Mouse (Mus musculus) midbrain, embryonic 12.5 days (tissue): ENCODE data around the gene Hspb2. TPM values are rescaled to one million over a fixed set of nuclear protein-coding genes. Genes with fewer than 3 reads are reported as not detected.

Experiments
- ATAC-seq: fragments of 200-750 bp; cut with Nextera tagmentation; 2 replicates; pipeline ENCODE4 v1.8.0; 2017; ENCODE audit warnings: low read depth, moderate TSS enrichment, moderate library complexity; ENCODE audit not compliant: low FRiP score
- H3K27ac ChIP-seq: fragments of 300-500 bp; sonication (generic); replicated peaks from 2 replicates; pipeline ENCODE4 v1.5.1; 2016; ENCODE audit warnings: mild to moderate bottlenecking
- H3K27me3 ChIP-seq: fragments of 300-500 bp; sonication (generic); 2 replicates; pipeline ENCODE4 v1.6.1; 2016; ENCODE audit warnings: mild to moderate bottlenecking
- H3K36me3 ChIP-seq: fragments of 300-500 bp; sonication (generic); 2 replicates; pipeline ENCODE4 v1.6.1; 2016
- H3K4me1 ChIP-seq: fragments of 300-500 bp; sonication (generic); 2 replicates; pipeline ENCODE4 v1.6.1; 2016
- H3K4me2 ChIP-seq: fragments of 300-500 bp; sonication (generic); replicated peaks from 2 replicates; pipeline ENCODE4 v1.6.1; 2016; ENCODE audit warnings: mild to moderate bottlenecking, moderate library complexity
- H3K4me3 ChIP-seq: fragments of 300-500 bp; sonication (generic); 2 replicates; pipeline ENCODE4 v1.5.1; 2016; ENCODE audit warnings: mild to moderate bottlenecking
- H3K9ac ChIP-seq: fragments of 300-500 bp; sonication (generic); replicated peaks from 2 replicates; pipeline ENCODE4 v1.6.1; 2016; ENCODE audit warnings: mild to moderate bottlenecking, moderate library complexity
- H3K9me3 ChIP-seq: fragments of 300-500 bp; sonication (generic); 2 replicates; pipeline ENCODE4 v1.6.1; 2016; ENCODE audit warnings: mild to moderate bottlenecking
- WGBS: fragments of 180-500 bp; shearing (Covaris S2); methylation state at CpG from one replicate; pipeline ENCODE4 v1.1.7; 2016; 5-methylcytosine and 5-hydroxymethylcytosine counted together
- polyA plus RNA-seq: library from polyadenylated mRNA; unstranded; fragments of >200 nt; fragmentation: Nextera tagmentation; extraction: Ambion mirVana; gene quantifications from 2 replicates; pipeline ENCODE4 v1.2.1, GENCODE M21; 2016

Gene Hspb2
- polyA plus RNA-seq, 1 experiment from 2014 or later = 0.48 TPM

DNA sequence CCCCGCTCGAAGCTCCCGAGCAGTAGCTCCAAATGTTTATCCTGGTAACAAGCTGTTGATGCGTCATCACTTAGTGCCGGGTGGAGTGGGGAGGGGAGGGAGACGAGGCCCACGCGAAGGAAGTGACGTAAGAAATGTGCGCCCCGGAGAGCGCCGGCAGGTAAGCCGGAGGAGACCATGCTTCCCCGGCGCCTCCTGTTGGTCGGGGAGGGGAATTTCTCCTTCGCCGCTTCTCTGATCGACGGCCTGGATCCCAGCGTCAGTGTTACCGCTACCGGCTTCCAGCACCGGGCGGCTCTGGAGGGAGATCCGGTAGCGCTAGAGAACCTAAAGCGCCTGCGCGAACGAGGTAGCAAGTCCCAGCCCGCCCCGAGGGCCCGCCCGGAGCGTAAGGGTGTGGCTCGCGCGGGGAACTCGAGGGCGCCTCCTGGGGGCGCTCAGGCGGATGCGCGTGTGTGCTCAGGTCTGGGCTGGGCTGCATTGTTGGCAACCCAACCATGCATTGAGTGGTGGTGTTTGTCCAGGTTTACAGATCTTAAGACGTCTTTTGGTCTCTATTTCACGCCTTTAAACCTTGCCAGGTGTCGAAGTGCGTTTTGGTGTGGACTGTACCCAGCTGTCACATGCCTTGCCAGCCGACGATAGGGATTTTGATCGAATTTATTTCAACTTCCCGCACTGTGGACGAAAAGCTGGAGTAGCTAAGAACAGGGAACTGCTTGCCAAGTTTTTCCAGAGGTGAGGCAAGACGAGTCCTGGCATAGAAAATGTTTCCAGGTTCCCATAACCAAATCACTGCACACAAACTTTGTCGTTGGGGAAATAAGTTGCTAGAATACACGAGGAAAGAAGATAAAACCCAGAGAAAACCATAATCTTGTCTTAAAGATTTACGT lies 16.2 kb upstream of the Hspb2 start, which contains the start of gene Fdxacb1:
Gene Fdxacb1 (plus strand): TSS at position 130 of the 896 bp plus-strand sequence.
- H3K27ac ChIP-seq = peak within 1 kb of the TSS; percentile 89
- H3K4me3 ChIP-seq = peak within 1 kb of the TSS; percentile 67
- peak; percentile 96 for ATAC-seq
- H3K9me3 ChIP-seq = no peaks in the 10 kb centered on the region
- 4% methylated on average over 59 of the region's 59 CpGs for WGBS
- H3K27me3 ChIP-seq = no peaks in the 10 kb centered on the region
- peaks cover 15% of the 10 kb centered on the region for H3K4me1 ChIP-seq
- peak within 1 kb of the TSS; percentile 84 for H3K4me2 ChIP-seq
- 0 out of 2 replicates have a peak, but pooled peaks cover 10% of the 10 kb centered on the region for H3K36me3 ChIP-seq
- H3K9ac ChIP-seq = peak within 1 kb of the TSS; percentile 69

GRCm38 (mm10) chr9:50767531-50768106 lies 15.5 kb upstream of the Hspb2 start:
- Histone ChIP-seq H3K9me3 (no peaks in the 10 kb centered on the region), H3K4me3 (peak overlapping the region; percentile 67), H3K4me2 (peak overlapping the region; percentile 84), H3K36me3 (0 out of 2 replicates have a peak, but pooled peaks cover 10% of the 10 kb centered on the region), H3K27me3 (no peaks in the 10 kb centered on the region), H3K27ac (peak overlapping the region; percentile 89), H3K9ac (peak overlapping the region; percentile 69), H3K4me1 (peaks cover 15% of the 10 kb centered on the region)
- ATAC-seq = 0 out of 2 replicates have a peak, but pooled peaks have one; percentile 3
- WGBS = 6% methylated on average over 17 of the region's 17 CpGs

DNA sequence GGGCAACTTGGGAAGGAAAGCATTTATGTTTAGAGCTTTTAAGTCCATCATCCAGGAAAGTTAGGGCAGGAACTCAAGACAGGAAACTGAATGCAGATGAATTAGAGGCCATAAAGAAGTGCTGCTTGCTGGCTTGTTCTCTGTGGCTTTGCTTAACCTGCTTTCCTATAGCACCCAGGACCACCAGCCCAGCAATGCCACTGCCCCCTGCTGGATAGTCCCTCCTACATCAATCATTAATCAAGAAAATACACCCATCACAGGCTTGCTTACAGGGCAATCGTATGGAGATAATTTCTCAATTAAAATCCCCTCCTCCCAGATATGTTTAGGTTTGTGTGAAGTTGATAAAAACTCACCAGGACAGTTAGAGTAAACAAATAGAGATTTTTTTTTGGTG lies 11.2 kb upstream of the Hspb2 start:
- no peaks in the 10 kb centered on the region for H3K36me3 ChIP-seq
- H3K9ac ChIP-seq = no peak overlapping the region
- H3K9me3 ChIP-seq = no peaks in the 10 kb centered on the region
- peaks cover 5% of the 10 kb centered on the region for H3K4me1 ChIP-seq
- H3K4me2 ChIP-seq = no peak overlapping the region
- H3K27ac ChIP-seq = no peak overlapping the region
- H3K4me3 ChIP-seq = no peak overlapping the region
- H3K27me3 ChIP-seq = no peaks in the 10 kb centered on the region
- WGBS = 82% methylated on average over 1 of the region's 1 CpGs
- no peak for ATAC-seq

DNA sequence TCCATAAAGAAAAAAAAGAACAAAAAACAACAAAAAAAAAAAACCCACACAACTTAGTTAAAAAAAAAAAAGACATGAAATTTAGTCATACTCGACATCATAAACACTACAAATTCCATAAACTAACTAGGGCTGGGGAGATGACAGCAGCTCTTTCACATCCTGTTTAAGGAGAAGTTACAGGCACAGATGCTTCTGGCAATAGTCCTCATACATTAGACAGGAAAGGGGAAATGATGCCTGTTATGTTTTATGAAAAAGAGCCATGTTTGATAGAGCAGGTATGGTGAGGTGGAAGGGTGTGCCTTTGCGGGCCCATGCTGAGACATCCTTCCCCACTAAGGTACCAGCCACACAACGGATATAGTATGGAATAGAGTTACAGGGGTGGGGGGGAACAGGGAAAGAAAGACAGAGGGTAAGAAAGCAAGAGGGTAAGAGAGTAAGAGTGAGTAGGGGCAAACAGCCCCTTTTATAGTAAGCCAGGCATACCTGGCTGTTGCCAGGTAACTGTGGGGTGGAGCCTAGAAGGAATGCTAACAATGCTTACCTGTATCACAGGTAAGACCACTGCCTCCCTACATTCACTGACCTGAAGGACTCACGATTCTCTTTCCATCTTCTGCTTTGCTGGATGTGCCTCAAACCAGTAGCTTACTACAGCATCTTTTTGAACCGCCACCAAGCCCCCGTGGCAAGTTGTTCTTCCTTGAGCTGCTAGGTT lies 9.5 kb upstream of the Hspb2 start:
- Histone ChIP-seq H3K36me3 (no peaks in the 10 kb centered on the region), H3K4me1 (no peaks in the 10 kb centered on the region), H3K9me3 (no peaks in the 10 kb centered on the region), H3K4me3 (no peak overlapping the region), H3K27ac (no peak overlapping the region), H3K4me2 (no peak overlapping the region), H3K27me3 (no peaks in the 10 kb centered on the region), H3K9ac (no peak overlapping the region)
- 68% methylated on average over 6 of the region's 6 CpGs for WGBS
- ATAC-seq = no peak

DNA sequence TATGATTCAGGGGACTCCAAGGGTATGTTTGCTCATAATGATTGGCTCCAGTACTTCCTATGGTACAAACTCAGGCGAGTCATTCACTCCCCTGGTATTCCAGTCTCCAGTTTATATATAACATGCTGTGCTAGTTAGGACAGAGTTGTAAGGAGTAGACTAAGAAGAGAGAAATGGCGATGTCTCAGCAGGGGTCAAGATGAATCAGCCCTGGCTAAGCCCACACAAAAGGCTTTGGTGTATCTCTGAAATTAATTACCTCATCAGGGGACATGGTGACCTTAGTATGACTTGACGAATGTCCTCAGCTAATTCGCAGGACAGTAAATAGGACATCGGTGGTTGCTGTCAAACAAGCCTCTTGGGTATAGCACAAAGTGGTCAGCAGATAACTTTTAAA lies 4.6 kb upstream of the Hspb2 start:
- Histone ChIP-seq H3K4me1 (peaks cover 4% of the 10 kb centered on the region; the same call in 1 of the 2 replicates), H3K36me3 (no peaks in the 10 kb centered on the region), H3K9ac (no peak overlapping the region), H3K4me2 (no peak overlapping the region), H3K27ac (no peak overlapping the region), H3K9me3 (no peaks in the 10 kb centered on the region), H3K27me3 (no peaks in the 10 kb centered on the region), H3K4me3 (no peak overlapping the region)
- ATAC-seq = no peak
- 61% methylated on average over 5 of the region's 5 CpGs for WGBS

GRCm38 (mm10) chr9:50753947-50754346 lies 1.8 kb upstream of the Hspb2 start:
- peaks cover 4% of the 10 kb centered on the region; the same call in 1 of the 2 replicates for H3K4me1 ChIP-seq
- no peaks in the 10 kb centered on the region for H3K27me3 ChIP-seq
- WGBS = 81% methylated on average over 7 of the region's 7 CpGs
- H3K9me3 ChIP-seq = no peaks in the 10 kb centered on the region
- H3K27ac ChIP-seq = no peak overlapping the region
- no peak overlapping the region for H3K4me3 ChIP-seq
- no peak overlapping the region for H3K4me2 ChIP-seq
- ATAC-seq = no peak
- H3K36me3 ChIP-seq = no peaks in the 10 kb centered on the region
- no peak overlapping the region for H3K9ac ChIP-seq

DNA sequence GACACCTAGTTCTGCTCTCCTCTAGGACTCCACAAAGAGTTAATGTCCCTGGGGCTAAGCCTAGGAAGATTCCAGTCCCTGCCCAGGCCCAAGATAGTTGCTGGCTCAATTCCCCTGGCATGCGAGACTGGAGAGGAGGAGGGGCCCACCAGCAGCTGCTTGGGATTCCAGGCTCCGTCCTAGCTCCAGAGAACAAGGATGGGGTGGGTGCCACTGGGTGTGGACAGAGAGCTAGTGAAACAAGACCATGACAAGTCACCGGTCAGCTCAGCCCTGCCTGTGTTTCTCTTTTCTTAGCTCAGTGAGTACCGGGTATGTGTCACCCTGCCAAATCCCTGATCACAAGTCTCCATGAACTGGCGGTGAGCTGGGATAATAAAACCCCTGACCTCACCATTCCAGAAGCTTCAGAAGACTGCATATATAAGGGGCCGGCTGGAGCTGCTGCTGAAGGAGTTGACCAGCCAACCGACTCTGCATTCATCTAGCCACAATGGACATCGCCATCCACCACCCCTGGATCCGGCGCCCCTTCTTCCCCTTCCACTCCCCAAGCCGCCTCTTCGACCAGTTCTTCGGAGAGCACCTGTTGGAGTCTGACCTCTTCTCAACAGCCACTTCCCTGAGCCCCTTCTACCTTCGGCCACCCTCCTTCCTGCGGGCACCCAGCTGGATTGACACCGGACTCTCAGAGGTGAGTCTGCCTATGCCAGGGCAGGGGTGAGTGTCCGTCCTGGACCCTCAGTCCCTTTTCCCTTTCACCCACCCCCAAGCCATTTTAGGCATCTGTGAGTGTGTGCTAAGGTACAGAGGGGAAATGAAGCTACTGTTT lies 846 bp upstream of the Hspb2 start:
- no peaks in the 10 kb centered on the region for H3K9me3 ChIP-seq
- ATAC-seq = no peak
- 74% methylated on average over 17 of the region's 17 CpGs for WGBS

DNA sequence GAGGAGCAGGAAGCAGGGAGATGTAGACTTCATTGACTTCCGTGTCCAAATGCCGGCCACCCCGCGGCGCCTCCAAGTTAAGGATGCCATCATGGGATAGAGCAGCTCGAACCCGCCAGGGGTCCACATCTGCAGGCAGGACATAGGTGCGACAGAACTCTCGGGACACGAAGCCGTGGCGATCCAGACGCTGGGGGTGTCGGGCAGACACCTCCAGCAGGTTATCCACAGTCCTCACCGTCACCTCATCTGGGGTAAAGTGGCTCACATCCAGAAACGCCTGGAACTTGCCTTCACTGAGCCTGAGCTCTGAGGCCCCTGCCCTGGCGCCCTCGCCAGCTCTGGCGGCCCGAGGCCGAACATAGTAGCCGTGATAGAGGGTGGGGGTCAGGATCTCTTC lies 831 bp downstream of the Hspb2 start, which contains the start of gene Cryab:
Gene Cryab (plus strand): TSS at position 3 of the 400 bp plus-strand sequence.
- H3K4me2 ChIP-seq = no peak within 1 kb of the TSS
- no peak within 1 kb of the TSS for H3K27ac ChIP-seq
- no peaks in the 10 kb centered on the region for H3K36me3 ChIP-seq
- no peak within 1 kb of the TSS for H3K4me3 ChIP-seq
- H3K27me3 ChIP-seq = peaks cover 13% of the 10 kb centered on the region; the same call in 1 of the 2 replicates
- 81% methylated on average over 22 of the region's 22 CpGs for WGBS
- H3K9me3 ChIP-seq = no peaks in the 10 kb centered on the region
- no peak for ATAC-seq
- H3K4me1 ChIP-seq = peaks cover 6% of the 10 kb centered on the region
- no peak within 1 kb of the TSS for H3K9ac ChIP-seq

More for the DNA sequence above, 846 bp upstream of the Hspb2 start:
- H3K27ac ChIP-seq = no peak overlapping the region
- H3K36me3 ChIP-seq = no peaks in the 10 kb centered on the region
- no peak overlapping the region for H3K4me2 ChIP-seq
- no peak overlapping the region for H3K4me3 ChIP-seq
- no peak overlapping the region for H3K9ac ChIP-seq
- no peaks in the 10 kb centered on the region for H3K27me3 ChIP-seq
- peaks cover 4% of the 10 kb centered on the region; the same call in 1 of the 2 replicates for H3K4me1 ChIP-seq

GRCm38 (mm10) chr9:50750706-50751105 lies 1.4 kb downstream of the Hspb2 start:
- 79% methylated on average over 6 of the region's 6 CpGs for WGBS
- peaks cover 11% of the 10 kb centered on the region for H3K4me1 ChIP-seq

GRCm38 (mm10) chr9:50746214-50746677 lies 5.9 kb downstream of the Hspb2 start, which contains the start of gene 2310030G06Rik:
Gene 2310030G06Rik (minus strand): TSS chr9:50746536.
- H3K9me3 ChIP-seq = no peaks in the 10 kb centered on the region
- no peaks in the 10 kb centered on the region for H3K36me3 ChIP-seq
- H3K9ac ChIP-seq = peak within 1 kb of the TSS; percentile 44
- H3K27ac ChIP-seq = no peak within 1 kb of the TSS
- peak within 1 kb of the TSS; percentile 33 for H3K4me3 ChIP-seq
- peaks cover 8% of the 10 kb centered on the region for H3K4me1 ChIP-seq
- no peak for ATAC-seq
- H3K4me2 ChIP-seq = peak within 1 kb of the TSS; percentile 57
- 2% methylated on average over 19 of the region's 19 CpGs for WGBS
- peaks cover 23% of the 10 kb centered on the region for H3K27me3 ChIP-seq

More at GRCm38 (mm10) chr9:50750706-50751105, 1.4 kb downstream of the Hspb2 start:
- Histone ChIP-seq H3K9ac (no peak overlapping the region), H3K9me3 (no peaks in the 10 kb centered on the region), H3K4me3 (no peak overlapping the region), H3K27ac (no peak overlapping the region), H3K27me3 (peaks cover 19% of the 10 kb centered on the region), H3K36me3 (no peaks in the 10 kb centered on the region), H3K4me2 (no peak overlapping the region)
- no peak for ATAC-seq

DNA sequence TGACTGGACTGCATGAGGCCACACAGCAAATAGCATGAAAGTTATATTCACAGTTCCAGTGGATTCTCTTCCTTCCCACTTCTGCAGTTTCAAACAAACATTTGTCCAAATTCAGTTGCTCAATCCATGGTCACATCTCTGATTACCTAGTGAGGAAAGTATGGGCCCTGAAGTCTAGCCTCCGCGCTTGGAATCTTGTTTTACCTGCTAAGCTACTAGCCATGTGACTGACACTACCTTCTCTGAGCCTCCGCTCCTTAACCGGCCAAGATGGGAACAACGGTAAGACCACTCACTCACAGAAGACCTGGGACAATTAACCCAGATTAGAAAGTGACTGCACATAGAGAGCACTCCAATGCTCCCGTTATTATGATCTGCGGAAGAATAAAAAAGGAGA lies 6.3 kb downstream of the Hspb2 start:
- Histone ChIP-seq H3K4me2 (peak overlapping the region; percentile 57), H3K36me3 (no peaks in the 10 kb centered on the region), H3K4me1 (peaks cover 8% of the 10 kb centered on the region), H3K9me3 (no peaks in the 10 kb centered on the region), H3K27me3 (peaks cover 23% of the 10 kb centered on the region), H3K9ac (peak overlapping the region; percentile 44), H3K4me3 (peak overlapping the region; percentile 33), H3K27ac (no peak overlapping the region)
- WGBS = 13% methylated on average over 7 of the region's 7 CpGs
- ATAC-seq = no peak
